Mouse (Mus musculus) layer of hippocampus, adult 6 months (tissue): ENCODE data around the gene Olfr1215. TPM values are rescaled to one million over a fixed set of nuclear protein-coding genes. Genes with fewer than 3 reads are reported as not detected.

ENCODE experiments used
- long read RNA-seq, 2 experiments: library from polyadenylated mRNA; unstranded; transcript quantifications; one replicate each; pipeline ENCODE4 v2.0.0; 2019 to 2020
- polyA plus RNA-seq: library from polyadenylated mRNA; unstranded; fragments of <200 nt; fragmentation: Nextera tagmentation; gene quantifications from 2 replicates; pipeline ENCODE4 v1.2.3, GENCODE M21; 2021

Gene Olfr1215
- not detected in 2 replicates for polyA plus RNA-seq
- long read RNA-seq, experiment 1, result 0 reads
- long read RNA-seq, experiment 2, result 0 reads

DNA sequence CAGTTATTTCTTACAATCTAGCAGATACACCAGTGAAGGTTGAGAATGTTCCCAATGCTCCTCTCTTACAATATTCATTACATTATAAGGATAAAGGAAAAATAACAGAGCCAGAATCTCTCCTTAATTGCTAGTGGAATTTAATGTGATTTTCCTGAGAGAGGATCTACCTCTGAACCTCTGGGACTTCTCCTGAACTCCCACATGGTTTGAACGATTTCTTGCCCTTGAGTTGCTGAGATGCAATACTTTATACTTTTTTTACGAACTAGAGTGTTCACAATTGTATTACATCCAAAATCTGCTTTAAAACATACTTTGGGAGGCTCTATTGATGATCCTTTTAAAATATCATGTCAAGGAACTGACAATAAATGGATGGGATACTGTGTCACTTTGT is at the start of gene Olfr1215:
Gene Olfr1215, minus strand, starts transcription at position 101 of the 400 bp plus-strand sequence.

DNA sequence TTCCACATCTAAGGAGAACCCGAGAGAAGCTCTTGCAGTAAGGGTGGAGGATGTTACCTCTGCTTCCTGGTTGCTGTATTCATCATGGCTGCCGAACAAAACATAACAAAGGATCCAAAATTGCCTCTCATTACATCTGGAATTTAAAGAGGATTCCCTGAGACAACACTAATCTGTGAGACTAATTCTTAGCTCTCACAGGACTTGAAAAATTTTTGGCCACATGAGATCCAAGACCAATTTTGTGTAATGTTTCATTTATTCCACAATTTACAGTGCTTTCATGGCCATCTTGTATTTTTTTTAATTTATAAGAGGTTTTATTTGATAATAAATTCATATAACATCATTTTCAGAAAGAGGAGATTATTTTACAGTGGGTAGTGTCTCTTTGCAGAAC is 25.2 kb upstream of the Olfr1215 start, which contains the start of gene Olfr1217:
Gene Olfr1217, minus strand, starts transcription at position 101 of the 400 bp plus-strand sequence.

DNA sequence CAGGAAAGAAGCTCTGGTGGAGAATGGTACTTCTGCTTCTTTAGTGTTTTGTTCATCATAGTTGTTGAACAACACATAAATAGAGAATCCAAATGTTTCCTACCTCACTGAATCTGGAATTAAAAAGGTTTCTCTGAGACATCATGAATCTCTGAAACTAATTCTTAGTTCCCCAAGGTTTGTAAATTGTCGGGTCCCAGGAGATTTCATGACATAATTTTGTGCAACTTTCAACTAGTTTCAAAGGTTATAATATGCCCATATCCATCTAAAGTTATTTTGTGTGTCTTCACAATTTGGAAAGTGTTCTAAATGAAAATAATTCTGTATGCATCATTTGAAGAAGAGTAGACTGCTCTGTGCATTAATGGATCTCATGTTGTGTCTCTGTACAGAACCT is 11.5 kb upstream of the Olfr1215 start, which contains the start of gene Olfr1216:
Gene Olfr1216, minus strand, starts transcription at position 101 of the 400 bp plus-strand sequence.

DNA sequence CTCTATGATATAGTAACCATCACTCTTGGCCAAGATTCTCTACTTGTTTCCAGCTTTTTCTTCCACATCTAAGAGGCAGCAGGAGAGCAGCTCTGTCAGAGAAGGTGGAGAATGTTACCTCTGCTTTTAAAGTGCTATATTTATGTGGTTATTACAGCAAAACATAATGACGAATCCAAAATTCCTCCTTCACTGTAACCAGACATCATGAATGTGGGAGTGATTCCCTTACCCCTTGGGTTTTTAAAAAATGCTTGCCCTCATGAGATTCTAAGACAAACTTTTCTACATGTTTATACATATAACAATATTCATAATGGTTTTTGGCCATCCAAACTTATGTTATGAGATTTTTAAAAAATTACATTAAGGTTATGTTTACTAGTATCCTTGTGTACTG is 14.2 kb downstream of the Olfr1215 start, which contains the start of gene Olfr1214:
Gene Olfr1214, minus strand, starts transcription at position 101 of the 400 bp plus-strand sequence.

DNA sequence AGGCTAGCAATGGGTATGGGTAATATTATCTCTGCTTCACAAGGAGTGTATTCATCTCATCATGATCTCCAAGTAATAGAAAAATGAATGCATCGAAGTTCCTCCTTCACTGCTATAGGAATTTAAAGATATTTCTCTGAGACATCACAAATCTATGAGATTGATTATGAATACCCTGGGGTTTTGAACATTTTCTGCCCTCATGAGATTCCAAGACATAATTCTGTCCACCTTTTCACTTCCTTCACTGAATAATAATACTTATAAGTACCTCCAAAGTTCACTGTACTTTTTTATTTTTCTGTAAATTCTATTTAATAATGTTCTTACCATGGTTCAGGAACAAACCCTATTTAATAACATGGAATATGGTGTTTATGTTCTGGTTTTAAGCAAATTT is 26.6 kb downstream of the Olfr1215 start, which contains the start of gene Gm13762:
Gene Gm13762, minus strand, starts transcription at position 101 of the 400 bp plus-strand sequence.

DNA sequence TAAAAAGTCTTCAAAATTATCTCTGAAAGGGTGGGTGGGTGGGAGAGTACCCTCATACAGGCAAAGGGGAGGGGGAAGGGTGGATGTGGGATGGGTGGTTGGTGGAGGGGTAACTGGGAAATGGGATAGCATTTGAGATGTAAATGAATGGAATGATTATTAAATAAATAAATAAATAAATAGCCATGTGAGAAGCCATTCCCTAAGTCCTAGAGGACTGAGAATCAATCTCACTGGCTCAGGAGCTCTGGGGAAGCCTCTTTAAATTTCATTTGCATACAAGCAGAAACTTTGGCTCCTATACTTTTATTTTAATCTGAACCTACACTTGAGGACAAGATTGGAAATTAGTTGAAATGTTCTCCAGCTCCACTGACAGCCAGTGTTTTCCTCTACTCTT is 53.1 kb downstream of the Olfr1215 start, which contains the start of gene Olfr1212:
Gene Olfr1212, plus strand, starts transcription at position 301 of the 400 bp plus-strand sequence.

Other genes with a start within 250 kb of the Olfr1215 start
- not detected in 2 replicates for gene Olfr1199, start 246.5 kb downstream of the Olfr1215 start, polyA plus RNA-seq
- gene Olfr1200, start 236.5 kb downstream of the Olfr1215 start, polyA plus RNA-seq, result not detected in 2 replicates
- not detected in 2 replicates for gene Olfr1201, start 213.9 kb downstream of the Olfr1215 start, polyA plus RNA-seq
- gene Olfr1202, start 192.5 kb downstream of the Olfr1215 start, polyA plus RNA-seq, result not detected in 2 replicates
- gene Olfr1205, start 177.2 kb downstream of the Olfr1215 start, polyA plus RNA-seq, result not detected in 2 replicates
- not detected in 2 replicates for gene Olfr1204, start 157.7 kb downstream of the Olfr1215 start, polyA plus RNA-seq
- not detected in 2 replicates for gene Olfr1206, start 143.7 kb downstream of the Olfr1215 start, polyA plus RNA-seq
- not detected in 2 replicates for gene Olfr1208, start 104.7 kb downstream of the Olfr1215 start, polyA plus RNA-seq
- gene Olfr1209, start 91.8 kb downstream of the Olfr1215 start, polyA plus RNA-seq, result not detected in 2 replicates
- not detected in 2 replicates for gene Olfr1211, start 68.9 kb downstream of the Olfr1215 start, polyA plus RNA-seq
- gene Olfr1212, start 53.0 kb downstream of the Olfr1215 start, polyA plus RNA-seq, result not detected in 2 replicates
- gene Gm13762, start 26.7 kb downstream of the Olfr1215 start, polyA plus RNA-seq, result not detected in 2 replicates
- gene Olfr1214, start 14.3 kb downstream of the Olfr1215 start, polyA plus RNA-seq, result not detected in 2 replicates
- not detected in 2 replicates for gene Olfr1216, start 11.4 kb upstream of the Olfr1215 start, polyA plus RNA-seq
- not detected in 2 replicates for gene Olfr1217, start 25.1 kb upstream of the Olfr1215 start, polyA plus RNA-seq
- gene Olfr1218, start 54.2 kb upstream of the Olfr1215 start, polyA plus RNA-seq, result not detected in 2 replicates
- gene Olfr1219, start 76.5 kb upstream of the Olfr1215 start, polyA plus RNA-seq, result not detected in 2 replicates
- not detected in 2 replicates for gene Olfr1220, start 99.9 kb upstream of the Olfr1215 start, polyA plus RNA-seq
- gene Olfr1221, start 110.3 kb upstream of the Olfr1215 start, polyA plus RNA-seq, result not detected in 2 replicates
- not detected in 2 replicates for gene Olfr1222, start 126.1 kb upstream of the Olfr1215 start, polyA plus RNA-seq
- gene Olfr1223, start 144.6 kb upstream of the Olfr1215 start, polyA plus RNA-seq, result not detected in 2 replicates
- not detected in 2 replicates for gene Olfr1224-ps1, start 157.1 kb upstream of the Olfr1215 start, polyA plus RNA-seq
- gene Olfr1225, start 167.7 kb upstream of the Olfr1215 start, polyA plus RNA-seq, result not detected in 2 replicates
- gene Olfr1226, start 193.1 kb upstream of the Olfr1215 start, polyA plus RNA-seq, result not detected in 2 replicates
- not detected in 2 replicates for gene Olfr1228, start 247.1 kb upstream of the Olfr1215 start, polyA plus RNA-seq